Mouse (Mus musculus) erythroblast, embryonic 14.5 days (primary cell): ENCODE measurements at regions not wholly inside any gene's neighbourhood (a gene's known extent, or its start where the extent isn't known, plus 50 kb on each side); places are given as distances from the start of the nearest gene placed in this dataset.

Source experiments
- GATA1 ChIP-seq: IDR thresholded peaks from 2 replicates; pipeline ENCODE4 v1.6.1; 2012; ENCODE audit warnings: low read length, inconsistent platforms, mixed read lengths
- TAL1 ChIP-seq: IDR thresholded peaks from 3 replicates; pipeline ENCODE4 v1.6.1; 2012; ENCODE audit warnings: low read length, inconsistent platforms, mixed read lengths

- TF ChIP-seq GATA1 = no peak
- TF ChIP-seq TAL1 = no peak
Measured at GRCm38 (mm10) chr4:89532462-89532861, 146.8 kb upstream of the Dmrta1 start.
